Mouse (Mus musculus) cerebellum, adult 2 months (tissue): ENCODE results near the gene Prmt2. TPM values are rescaled to one million over a fixed set of nuclear protein-coding genes. Genes with fewer than 3 reads are reported as not detected.

Experiments
- DNase-seq, 2 experiments: peaks; one replicate each; pipeline ENCODE4 v3.0.0; 2021
- H3K27ac ChIP-seq: fragments of 200-500 bp; 2 replicates; pipeline ENCODE4 v1.5.1; 2012; ENCODE audit warnings: low read length, control low read depth, inconsistent platforms; ENCODE audit not compliant: insufficient read depth
- H3K27me3 ChIP-seq: fragments of 200-500 bp; 2 replicates; pipeline ENCODE4 v1.6.1; 2012; ENCODE audit warnings: inconsistent platforms, mild to moderate bottlenecking, low read length, moderate library complexity; ENCODE audit not compliant: control insufficient read depth, insufficient read depth
- H3K4me1 ChIP-seq: fragments of 200-500 bp; 2 replicates; pipeline ENCODE4 v1.6.1; 2011; ENCODE audit warnings: low read length; ENCODE audit not compliant: control insufficient read depth, insufficient read depth
- H3K4me3 ChIP-seq: fragments of 200-500 bp; replicated peaks from 2 replicates; pipeline ENCODE3; 2011; ENCODE audit warnings: mild to moderate bottlenecking, low read depth, low read length, control low read depth; ENCODE audit not compliant: insufficient read depth
- CTCF ChIP-seq: fragments of 200-500 bp; IDR thresholded peaks from 2 replicates; pipeline ENCODE4 v1.5.1; 2011; ENCODE audit warnings: low read depth, mild to moderate bottlenecking, control low read depth, low read length, moderate library complexity, borderline replicate concordance; ENCODE audit not compliant: insufficient read depth
- POLR2A ChIP-seq: fragments of 200-500 bp; IDR thresholded peaks from 2 replicates; pipeline ENCODE4 v1.6.1; 2011; ENCODE audit warnings: low read length, control low read depth, borderline replicate concordance; ENCODE audit not compliant: insufficient read depth
- WGBS: fragments of 180-500 bp; shearing (Covaris S2); methylation state at CpG from one replicate; pipeline ENCODE4 v1.1.7; 2018; 5-methylcytosine and 5-hydroxymethylcytosine counted together
- polyA plus RNA-seq: library from polyadenylated mRNA; depleted of rRNA; stranded (reverse); fragments of >200 nt; gene quantifications from 2 replicates; pipeline ENCODE4 v1.2.3, GENCODE M21; 2012

The Prmt2 gene
- polyA plus RNA-seq, 1 experiment: 81.4 TPM

DNA sequence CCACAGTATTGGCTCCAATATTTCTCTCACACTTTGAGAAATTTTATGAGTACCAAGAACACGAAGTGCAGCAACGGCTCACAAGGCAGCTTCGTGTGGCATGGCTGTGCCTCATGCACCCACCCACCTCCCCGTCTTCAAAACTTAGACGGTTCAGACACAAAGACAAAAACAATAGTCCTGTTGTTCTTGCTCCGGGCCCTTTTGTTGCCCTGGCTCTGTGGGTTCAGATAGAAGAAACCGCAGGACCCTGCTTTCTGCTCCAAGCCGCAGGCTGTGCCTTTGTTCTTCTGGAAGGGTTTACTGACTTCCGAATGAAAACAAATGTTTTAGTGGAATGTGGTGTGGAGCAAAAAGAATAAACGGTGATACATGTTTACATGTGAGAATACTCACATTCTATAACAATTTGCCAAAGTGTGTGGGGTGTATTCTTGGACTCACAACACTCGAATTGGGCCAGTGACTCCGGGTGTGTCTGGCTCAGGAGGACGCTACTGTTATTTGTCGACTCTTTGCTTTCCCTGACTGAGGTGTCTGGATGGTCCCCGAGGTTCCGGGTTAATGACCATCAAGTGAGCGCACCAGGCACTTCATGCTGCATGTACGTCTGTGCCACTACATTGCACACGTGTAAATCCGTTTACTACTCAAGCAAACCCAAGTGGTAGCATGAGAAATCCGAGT, 10.4 kb upstream of the Prmt2 start:
- WGBS: 13% methylated on average over 21 of the region's 21 CpGs
- DNase-seq: no peak
- H3K4me1 ChIP-seq: 0 out of 2 replicates have a peak, but pooled peaks cover 4% of the 10 kb centered on the region
- peak overlapping the region; percentile 12; the same call in 1 of the 2 replicates for H3K27ac ChIP-seq
- H3K27me3 ChIP-seq: no peaks in the 10 kb centered on the region
- no peak for TF ChIP-seq CTCF
- no peak for TF ChIP-seq POLR2A
- H3K4me3 ChIP-seq: no peak overlapping the region

DNA sequence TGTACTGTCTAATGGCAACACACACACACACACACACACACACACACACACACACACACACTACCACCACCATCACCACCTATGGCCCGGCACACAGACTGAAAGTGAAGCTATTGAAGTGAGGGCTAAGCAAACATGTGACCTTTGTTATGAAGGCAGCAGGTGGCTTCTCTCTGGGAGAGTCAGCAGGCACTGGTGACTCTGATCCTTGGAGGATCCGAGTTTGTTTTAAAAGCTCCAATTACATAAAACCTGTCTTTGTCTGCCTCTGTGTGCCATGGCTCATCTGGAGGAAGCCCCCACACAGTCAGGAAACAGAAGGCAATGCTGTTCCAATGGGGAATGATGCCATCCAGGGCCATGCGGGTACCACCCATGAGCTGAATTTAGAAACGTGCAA, 8.9 kb upstream of the Prmt2 start:
- 52% methylated on average over 4 of the region's 4 CpGs for WGBS
- H3K27me3 ChIP-seq: no peaks in the 10 kb centered on the region
- no peak overlapping the region for H3K27ac ChIP-seq
- TF ChIP-seq CTCF (no peak), POLR2A (no peak)
- no peak overlapping the region for H3K4me3 ChIP-seq
- 0 out of 2 replicates have a peak, but pooled peaks cover 4% of the 10 kb centered on the region for H3K4me1 ChIP-seq
- peak in 1 of 2 experiments; percentile 2 for DNase-seq

DNA sequence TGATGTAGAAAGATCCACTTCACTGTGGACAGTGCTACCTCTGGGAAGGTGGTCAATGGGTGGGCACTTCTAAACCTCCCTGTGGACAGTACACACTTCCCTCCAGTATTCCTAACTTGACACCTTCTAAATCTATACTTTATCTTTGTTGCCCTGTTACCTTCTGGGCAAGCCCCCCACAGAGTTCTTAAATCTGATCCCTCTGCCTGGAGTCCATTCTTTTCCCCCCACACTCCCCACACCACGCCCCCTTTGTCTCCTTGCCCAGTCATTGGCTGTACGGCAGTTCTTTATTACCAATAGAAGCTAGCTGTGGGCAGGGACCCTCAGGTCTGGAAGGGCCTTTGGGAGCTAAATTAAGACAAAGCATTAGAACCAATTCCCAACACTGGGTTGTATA, 7.4 kb upstream of the Prmt2 start:
- TF ChIP-seq POLR2A (no peak), CTCF (no peak)
- H3K27me3 ChIP-seq: no peaks in the 10 kb centered on the region
- 0 out of 2 replicates have a peak, but pooled peaks cover 4% of the 10 kb centered on the region for H3K4me1 ChIP-seq
- no peak overlapping the region for H3K4me3 ChIP-seq
- WGBS: 71% methylated on average over 2 of the region's 2 CpGs
- DNase-seq: no peak
- no peak overlapping the region for H3K27ac ChIP-seq

DNA sequence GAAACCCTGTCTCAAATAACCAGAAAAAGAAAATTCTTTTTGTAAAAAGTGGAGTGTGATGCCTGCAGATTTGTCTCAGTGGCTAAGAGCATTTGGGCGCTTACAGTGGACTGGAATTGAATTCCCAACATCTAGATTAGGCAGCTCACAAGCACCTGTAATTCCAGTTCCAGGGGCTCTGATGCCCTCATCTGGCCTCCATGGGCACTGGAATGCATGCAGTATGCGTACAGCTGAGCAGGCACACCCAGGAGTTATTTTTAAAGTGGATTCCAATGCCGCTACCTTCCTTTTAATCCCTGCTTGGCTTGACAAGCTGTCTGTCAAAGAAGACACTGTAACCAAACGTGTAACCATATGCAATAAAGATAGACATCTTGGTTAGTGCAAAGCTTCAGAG, 1.7 kb upstream of the Prmt2 start:
- H3K4me3 ChIP-seq: no peak overlapping the region
- WGBS: 80% methylated on average over 4 of the region's 4 CpGs
- H3K27ac ChIP-seq: no peak overlapping the region
- DNase-seq: no peak
- H3K4me1 ChIP-seq: no peaks in the 10 kb centered on the region
- TF ChIP-seq POLR2A (no peak), CTCF (no peak)
- no peaks in the 10 kb centered on the region for H3K27me3 ChIP-seq

DNA sequence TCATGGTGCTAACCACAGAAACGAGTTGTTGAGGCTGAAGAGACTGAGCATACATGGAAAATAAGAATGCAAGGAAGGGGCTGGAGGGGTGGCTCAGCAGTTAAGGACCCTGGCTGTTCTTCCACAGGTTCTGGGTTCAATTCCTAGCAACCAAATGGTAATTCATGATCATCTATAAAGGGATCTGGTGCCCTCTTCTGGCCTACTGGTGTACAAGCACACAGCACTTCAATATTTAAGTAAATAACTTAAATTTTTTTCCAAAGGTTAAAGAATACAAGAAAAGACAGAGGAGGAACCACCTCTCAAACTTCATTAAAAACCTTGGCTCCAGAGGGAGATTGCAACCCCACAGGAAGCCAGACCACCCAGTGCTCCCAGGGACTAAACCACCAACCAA, 8.0 kb downstream of the Prmt2 start:
- no peak for DNase-seq
- Histone ChIP-seq H3K4me3 (no peak overlapping the region), H3K4me1 (no peaks in the 10 kb centered on the region), H3K27me3 (no peaks in the 10 kb centered on the region), H3K27ac (no peak overlapping the region)
- WGBS: 88% methylated on average over 1 of the region's 1 CpGs
- TF ChIP-seq CTCF: no peak
- no peak for TF ChIP-seq POLR2A

DNA sequence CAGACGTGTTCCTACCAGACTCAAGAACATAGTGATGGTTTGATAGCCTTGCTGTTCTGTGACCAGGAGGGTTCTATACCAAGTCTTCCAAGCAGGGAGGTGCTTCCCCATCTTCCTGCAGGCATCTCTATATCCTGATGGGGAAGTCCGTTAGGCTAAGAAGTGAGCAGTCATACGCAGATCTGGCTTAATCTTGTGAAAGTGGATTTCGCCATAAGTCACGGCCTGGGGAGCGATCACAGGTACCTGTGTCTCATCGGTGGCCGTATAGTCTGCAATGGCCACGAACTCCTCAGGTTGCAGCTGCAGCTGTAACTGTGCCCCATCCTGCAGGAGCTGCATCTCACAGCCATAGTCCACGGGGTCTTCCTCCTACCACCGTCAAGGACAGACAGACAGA, 11.7 kb downstream of the Prmt2 start:
- no peak for DNase-seq
- H3K27ac ChIP-seq: no peak overlapping the region
- no peak for TF ChIP-seq CTCF
- no peak for TF ChIP-seq POLR2A
- H3K4me3 ChIP-seq: no peak overlapping the region
- 96% methylated on average over 11 of the region's 11 CpGs for WGBS
- H3K27me3 ChIP-seq: no peaks in the 10 kb centered on the region
- H3K4me1 ChIP-seq: no peaks in the 10 kb centered on the region

DNA sequence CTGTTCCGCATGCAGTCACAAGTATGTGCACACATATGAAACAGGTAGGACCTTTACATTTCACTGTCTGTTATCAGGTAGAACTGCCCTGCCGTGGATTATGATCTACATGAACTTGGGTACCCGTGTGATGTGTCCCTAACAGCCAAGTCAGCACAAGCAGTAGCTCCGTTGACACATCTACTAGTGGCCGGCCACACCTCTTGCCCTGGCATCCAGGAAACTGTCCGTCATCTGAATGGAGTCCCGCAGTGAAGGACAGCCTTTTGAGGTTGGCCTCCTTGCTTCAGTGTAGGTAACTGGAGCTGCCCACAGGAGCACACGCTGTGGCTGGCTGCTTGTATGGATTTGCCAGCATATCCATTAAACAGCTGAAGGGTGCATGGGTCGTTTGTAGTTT, 19.4 kb downstream of the Prmt2 start:
- 72% methylated on average over 9 of the region's 9 CpGs for WGBS
- DNase-seq: no peak
- Histone ChIP-seq H3K27me3 (no peaks in the 10 kb centered on the region), H3K4me1 (no peaks in the 10 kb centered on the region), H3K27ac (no peak overlapping the region), H3K4me3 (no peak overlapping the region)
- TF ChIP-seq CTCF (no peak), POLR2A (no peak)

DNA sequence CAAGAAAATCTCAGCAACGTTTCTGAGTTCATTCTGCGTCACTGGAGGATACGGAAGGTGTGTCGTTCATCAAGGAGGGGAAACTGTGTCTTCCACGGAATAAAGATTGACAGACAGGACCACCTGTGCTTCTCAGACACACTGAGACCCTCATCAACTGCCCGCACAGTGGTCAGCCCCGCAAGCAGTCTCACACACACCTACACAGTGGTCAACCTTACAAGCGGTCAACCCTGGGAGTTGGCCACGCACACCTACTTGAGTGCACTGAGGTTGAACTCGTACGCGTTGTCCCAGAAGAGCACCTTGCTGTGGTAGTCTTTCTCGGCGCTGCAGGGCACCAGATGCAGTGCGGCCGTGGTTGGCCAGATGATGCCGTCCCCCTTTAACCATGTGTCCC, 20.6 kb downstream of the Prmt2 start:
- 96% methylated on average over 17 of the region's 17 CpGs for WGBS
- Histone ChIP-seq H3K27ac (no peak overlapping the region), H3K27me3 (no peaks in the 10 kb centered on the region), H3K4me1 (no peaks in the 10 kb centered on the region), H3K4me3 (no peak overlapping the region)
- TF ChIP-seq CTCF (no peak), POLR2A (no peak)
- DNase-seq: no peak
